Mouse (Mus musculus) retina, embryonic 14.5 days (tissue): ENCODE results near the gene Rassf2.

Source experiments
- DNase-seq: peaks from one replicate; pipeline ENCODE4 v3.0.0-alpha.2; 2015; ENCODE audit warnings: low spot score

Gene Rassf2

GRCm38 (mm10) chr2:132034590-132035469 lies 4.8 kb upstream of the Rassf2 start:
- DNase-seq: no peak

- DNase-seq: no peak
Observed at GRCm38 (mm10) chr2:132031364-132032095, 1.5 kb upstream of the Rassf2 start.

GRCm38 (mm10) chr2:132030418-132031363 lies 633 bp upstream of the Rassf2 start:
- DNase-seq: peak; percentile 52

DNA sequence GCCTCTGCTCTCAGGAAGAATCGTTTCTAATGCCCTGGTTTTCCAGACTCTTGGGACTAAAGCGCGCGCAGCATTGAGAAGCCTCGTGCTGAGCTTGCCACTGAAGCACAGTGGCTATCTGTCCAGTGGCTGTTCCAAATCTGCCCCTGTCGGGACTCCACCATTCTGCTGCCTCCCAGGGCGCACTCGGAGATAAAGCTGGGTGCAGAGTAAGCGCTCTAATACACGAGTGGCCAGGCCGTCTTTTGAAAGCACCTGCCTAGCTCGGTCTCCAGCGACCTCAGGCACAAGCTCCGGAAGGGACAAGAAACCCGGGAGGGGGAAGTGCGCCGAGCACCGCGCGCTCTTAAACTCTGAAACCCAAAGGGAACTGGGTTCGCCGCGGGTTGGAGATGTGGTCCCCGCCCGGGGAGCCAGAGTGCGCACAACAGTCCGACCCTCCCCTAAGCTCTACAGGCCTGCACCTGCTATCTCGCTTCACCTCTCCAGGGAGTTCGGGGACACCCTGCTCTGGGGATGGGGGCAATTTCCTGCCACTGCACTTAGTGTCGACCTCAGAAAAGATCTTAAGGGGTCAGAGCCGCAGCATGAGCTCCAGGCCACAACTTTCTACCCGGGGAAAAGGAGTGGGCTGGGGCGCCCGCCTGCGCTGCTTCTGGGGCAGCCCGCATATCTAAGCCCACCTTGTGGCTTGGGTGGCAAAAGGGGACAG lies 1.0 kb downstream of the Rassf2 start:
- DNase-seq: peak; percentile 56

- no peak for DNase-seq
Observed at GRCm38 (mm10) chr2:132028107-132028506, 2.0 kb downstream of the Rassf2 start.

- no peak for DNase-seq
Observed at GRCm38 (mm10) chr2:132027366-132027765, 2.7 kb downstream of the Rassf2 start.

DNA sequence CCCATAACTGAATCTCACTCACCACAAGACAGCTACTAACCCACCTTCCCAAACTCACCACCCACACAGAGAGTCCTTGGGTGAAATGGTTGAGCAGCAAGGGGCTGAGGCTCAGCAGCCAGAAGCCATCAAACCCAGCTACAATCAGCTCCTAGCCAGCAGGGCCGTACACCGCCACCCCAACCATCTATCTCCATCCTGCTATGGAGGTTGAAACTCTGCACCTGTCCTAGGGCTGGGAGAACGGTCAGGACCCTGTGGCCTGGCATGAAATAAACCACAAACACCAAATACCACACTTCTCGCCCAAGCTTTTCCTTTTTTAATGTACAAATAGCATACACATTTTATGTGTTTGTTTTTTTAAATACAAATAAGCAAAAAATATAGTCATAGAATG lies 6.0 kb downstream of the Rassf2 start:
- DNase-seq: no peak

DNA sequence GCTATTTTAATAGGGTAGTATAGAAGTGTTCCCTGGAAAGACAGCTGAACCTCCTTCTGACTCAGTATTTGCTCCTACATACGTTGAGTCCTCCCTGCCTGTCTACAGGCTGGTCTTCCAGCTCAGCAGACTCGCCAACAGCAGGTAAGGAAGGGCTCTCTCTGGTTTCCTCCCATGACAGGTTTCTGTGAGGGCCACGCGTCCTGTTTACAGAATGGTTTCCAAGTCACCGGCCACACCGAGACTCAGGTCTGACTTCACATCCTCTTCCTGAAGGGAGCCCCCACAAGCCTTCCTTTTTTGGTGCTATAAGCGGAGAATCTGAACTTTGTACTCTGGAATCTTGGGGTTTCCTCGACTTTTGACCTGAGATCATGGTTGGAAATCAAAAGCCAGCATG lies 7.4 kb downstream of the Rassf2 start:
- no peak for DNase-seq

DNA sequence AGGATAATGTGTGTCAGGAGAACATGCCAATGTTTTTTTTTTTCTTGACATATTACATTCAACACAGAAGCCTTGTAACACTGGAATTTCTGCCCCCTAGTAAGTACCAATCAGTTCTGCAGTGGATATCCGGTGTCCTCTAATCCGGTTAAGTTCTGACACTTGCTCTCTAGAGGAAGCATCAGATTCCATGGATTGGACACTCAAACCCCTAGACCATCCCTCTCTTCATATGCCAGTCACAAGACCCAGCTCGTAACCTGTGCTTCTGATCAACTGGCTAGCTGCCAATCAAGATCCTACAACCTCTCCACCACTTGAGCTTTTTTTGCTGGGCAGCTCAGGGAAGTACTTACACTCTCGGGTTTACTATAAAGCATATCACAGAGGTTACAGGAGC lies 8.4 kb downstream of the Rassf2 start:
- DNase-seq: no peak

DNA sequence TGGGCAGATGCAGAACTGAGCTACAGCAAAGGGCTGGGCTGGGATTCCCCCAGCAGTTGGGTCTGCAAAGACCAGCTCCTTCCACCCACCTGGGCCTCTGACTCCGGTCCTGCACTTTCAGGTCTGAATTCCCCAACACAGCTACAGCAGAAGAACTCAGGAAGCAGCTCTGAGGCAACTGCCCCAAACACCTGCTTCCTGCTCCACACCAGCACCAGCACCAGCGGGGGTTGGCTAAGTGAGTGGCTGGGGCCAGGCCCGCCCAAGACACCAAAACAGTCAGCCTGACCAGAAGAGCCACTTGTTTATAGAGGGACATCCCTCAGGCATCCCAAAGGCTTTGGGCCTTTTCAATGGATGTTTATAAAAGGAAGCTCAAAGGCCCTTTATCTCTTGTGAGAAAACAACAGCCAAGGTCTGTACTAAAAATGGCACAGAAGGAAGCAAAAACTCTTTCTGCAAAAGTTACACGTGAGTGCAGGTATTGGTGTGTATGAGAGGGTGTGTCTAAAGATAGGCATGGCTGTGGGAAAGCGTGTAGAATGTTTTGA lies 9.0 kb downstream of the Rassf2 start:
- DNase-seq: no peak

DNA sequence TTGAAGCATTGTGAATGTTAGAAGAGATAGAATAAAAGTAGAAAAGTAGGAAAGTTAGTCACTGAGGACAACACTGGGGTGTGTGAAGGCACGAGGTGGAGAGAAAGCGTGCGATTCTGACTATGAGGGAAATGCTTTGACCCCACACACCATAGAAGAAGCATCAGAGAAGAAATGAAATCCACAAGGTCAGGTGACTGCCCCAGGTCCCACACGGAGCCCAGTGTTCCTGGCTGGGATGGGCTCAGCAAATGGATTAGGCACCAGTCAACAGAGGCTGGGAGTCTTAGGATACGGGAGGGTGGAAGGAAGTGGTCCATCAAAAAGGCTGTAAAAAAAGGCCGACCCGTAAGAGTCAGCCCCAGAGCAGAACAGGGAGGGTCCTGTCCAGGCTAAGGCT lies 9.6 kb downstream of the Rassf2 start:
- no peak for DNase-seq

DNA sequence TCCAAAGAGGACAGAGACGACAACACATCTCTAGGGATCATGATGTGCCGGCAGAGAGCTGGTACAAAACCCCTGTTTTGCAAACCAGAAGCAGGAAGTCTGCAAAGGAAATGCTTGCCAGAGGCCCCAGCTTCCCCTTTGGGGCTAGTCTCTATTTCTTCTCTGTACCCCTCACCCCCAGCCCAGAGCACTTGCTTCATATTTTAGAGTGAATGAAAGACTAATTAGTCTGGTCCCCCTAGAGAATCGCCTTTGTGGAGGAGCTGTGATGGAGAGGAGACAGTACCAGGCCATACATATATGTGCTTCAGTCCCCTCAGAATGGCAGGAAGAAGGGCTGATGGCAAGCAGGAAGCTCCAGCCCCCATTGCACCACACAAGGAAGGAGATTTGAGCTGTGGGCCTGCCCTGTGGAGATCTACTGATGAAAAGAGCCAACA lies 10.7 kb downstream of the Rassf2 start:
- DNase-seq: no peak

DNA sequence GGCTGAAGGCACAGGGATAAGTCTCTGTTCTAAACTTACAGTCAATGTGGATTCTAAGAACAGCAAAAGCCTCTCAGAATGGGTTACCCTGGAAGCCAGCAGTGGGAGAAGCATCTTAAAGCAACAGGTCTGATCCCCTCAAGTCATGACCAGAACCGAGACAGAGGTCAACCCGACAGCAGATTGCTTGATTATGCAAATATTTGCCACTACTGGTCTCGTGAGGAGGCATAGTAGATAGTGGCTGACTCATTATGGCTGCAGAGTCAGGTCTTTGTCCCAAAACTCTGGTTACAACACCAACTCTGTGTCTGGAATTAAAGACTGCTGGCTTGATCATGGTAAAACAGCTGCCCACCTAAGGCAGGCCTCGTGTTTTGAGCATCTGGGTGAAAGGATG lies 11.9 kb downstream of the Rassf2 start:
- DNase-seq: no peak

GRCm38 (mm10) chr2:132017611-132018010 lies 12.4 kb downstream of the Rassf2 start:
- DNase-seq: peak; percentile 40

DNA sequence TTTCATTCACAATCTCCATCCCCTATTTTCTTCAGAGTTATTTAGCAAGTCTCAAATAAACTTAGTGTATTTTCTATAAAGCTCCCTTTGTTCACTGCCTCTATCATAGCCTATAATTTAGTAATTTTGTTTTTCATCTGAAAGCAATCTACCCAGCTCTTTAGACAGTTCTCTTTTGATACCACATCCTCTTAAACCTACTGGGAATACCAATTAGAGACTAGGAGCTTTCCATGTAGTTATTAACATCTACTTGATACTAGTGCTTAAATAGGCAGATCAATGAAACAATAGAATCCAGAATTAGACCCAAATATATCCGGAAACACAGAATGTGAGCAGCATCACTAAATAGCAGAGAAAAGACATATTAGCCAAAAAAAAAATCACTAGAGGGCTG lies 14.0 kb downstream of the Rassf2 start:
- DNase-seq: no peak

- DNase-seq: no peak
Observed at GRCm38 (mm10) chr2:132013152-132013551, 16.9 kb downstream of the Rassf2 start.

DNA sequence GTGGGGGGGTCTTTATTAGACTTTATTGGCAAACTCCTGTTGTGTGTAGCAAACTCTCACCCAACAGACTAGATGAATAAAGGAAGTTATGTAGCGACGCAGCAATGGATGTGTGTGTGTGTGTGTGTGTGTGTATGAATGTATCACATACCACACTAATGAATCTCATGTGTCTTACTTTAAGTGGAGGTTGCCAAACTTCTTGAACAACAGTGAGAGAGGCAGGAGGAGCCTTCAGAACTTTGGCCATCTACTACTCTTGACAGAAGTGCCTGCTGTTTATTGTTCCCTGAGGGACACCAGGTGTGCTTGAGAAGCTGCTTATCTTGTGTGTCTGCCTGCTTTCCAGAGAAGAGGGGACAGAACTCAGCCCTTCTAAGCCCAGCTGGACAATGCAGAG lies 19.3 kb downstream of the Rassf2 start:
- DNase-seq: no peak

- no peak for DNase-seq
Observed at GRCm38 (mm10) chr2:132008186-132008585, 21.9 kb downstream of the Rassf2 start.

- DNase-seq: no peak
Observed at GRCm38 (mm10) chr2:132007475-132007819, 22.6 kb downstream of the Rassf2 start.

- DNase-seq: no peak
Observed at GRCm38 (mm10) chr2:132006561-132007474, 23.2 kb downstream of the Rassf2 start.
